Mouse (Mus musculus) T-helper 2 cell (primary cell): ENCODE measurements around the gene Ush2a.

Experiments
- in situ Hi-C: fragments of 300-600 bp; cut with MboI, MseI; formaldehyde crosslinking; loops from one replicate; pipeline ENCODE4 v1.15.1; 2025; ENCODE audit warnings: high pct_unique_total_duplicates

Gene Ush2a

GRCm38 (mm10) chr1:188866515-188866914 lies 604.7 kb downstream of the Ush2a start:
- in situ Hi-C loops = no loop called here

DNA sequence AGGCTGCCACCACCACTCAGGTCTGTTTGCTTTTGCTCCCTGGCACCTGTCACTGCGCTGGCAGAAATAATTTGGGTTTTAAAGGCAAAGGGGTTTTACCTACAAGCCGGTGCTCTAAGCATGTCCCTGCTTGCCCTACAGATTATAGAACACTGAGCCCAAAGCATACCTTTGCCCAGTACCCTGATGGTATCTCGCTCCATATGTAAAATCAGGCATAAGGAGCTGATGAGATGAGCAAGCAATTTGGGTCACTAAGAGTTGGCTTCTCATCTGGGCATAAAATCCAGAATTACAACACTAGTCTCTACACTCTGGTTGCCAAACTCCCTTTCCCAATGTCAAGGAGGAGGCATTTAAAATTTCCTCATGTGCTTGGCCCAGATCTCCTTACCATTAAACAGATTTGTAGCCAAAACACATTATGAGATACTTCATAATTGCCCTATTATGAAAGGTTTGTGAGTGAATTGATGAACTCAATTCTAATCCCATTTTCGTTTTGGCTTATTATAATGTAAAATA lies 616.8 kb downstream of the Ush2a start:
- in situ Hi-C loops = no loop called here

DNA sequence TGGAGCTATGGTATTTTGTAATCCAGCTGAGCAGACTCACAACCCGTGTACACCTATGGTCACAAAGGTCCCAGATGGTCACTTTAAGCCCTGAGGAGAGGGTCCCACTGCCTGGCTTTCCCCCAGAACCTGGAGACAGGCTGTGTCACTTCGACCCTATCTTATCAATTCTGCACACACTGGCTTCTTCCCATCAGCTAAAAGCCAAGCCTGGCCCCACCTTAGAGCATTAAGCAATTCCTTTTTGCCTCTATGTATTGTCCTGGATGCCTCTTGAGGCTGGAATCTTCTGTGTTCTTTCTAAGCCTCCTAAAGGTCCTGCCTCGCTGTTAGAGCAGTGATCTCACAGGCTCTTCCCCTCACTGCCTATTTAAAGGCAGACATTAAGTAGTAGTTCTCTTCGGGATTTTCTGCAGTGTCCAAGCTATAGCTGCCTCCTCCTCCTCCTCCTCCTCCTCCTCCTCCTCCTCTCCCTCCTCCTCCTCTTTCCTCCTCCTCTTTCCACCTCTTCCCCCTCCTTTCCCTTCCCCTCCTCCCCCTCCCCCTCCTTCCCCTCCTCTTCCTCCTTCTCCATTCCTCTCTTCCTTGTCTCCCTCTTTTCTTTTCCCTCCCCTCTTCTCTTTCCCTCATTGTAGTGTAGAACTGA lies 635.2 kb downstream of the Ush2a start:
- in situ Hi-C loops = no loop called here

GRCm38 (mm10) chr1:188904091-188904490 lies 642.3 kb downstream of the Ush2a start:
- in situ Hi-C loops = no loop called here

DNA sequence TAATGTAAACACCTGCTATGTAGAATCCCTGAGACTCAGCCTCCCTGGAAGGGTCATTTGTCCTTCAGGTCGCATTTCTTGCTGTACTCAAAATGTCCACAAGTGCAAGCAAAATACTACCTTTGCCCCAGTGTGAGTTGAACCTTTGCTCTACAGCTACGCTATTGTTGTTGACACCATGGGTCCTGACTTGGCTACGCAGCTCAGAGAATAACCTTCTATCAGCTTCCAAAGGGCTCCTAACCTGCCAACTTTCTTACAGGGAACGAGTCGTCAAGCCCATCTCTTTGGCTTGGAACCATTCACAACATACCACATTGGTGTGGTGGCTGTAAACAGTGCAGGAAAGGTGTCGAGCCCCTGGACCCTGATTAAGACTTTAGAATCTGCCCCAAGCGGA lies 644.4 kb downstream of the Ush2a start:
- in situ Hi-C loops = no loop called here

DNA sequence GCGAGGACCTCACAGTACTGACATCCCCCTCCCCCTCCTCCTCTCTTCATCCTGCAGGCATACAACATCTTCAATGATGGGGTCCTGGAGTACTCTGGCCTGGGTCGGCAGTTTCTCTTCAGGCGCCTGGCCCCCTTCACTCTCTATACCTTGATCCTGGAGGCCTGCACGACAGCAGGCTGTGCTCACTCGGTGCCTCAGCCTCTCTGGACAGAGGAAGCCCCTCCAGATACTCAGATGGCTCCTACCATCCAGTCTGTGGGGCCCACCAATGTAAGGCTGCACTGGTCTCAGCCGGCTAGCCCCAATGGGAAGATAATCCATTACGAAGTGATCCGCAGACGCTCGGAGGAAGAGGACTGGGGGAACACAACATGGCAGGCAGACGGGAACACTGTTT lies 648.8 kb downstream of the Ush2a start:
- in situ Hi-C loops = no loop called here

- in situ Hi-C loops = no loop called here
These were observed 658.1 kb downstream of the Ush2a start for GRCm38 (mm10) chr1:188919946-188920345.

DNA sequence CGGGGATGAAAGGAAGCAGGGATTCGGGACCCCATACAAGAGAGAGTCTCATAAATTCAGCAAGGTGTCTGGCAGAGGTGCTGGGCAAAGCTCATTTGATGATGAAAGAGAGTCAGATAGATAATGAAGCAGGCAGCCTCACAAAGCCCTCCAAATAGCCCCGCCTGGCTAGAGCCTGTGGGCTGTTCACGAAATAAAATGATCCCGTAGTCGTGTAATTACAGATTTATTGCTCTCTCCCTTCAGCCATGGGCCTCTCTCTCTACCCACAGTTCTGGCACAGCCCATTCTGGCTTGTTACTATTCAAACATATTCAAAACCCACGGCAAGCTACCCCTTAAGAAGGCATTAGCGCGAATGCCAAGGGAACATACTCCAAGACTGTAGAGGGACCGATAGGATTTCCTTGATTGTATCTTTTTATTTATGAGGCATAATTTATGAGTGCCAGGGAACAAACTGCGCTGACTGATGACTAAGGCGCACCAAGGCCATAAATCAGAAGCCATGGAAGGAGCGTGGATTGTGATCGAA lies 675.5 kb downstream of the Ush2a start:
- in situ Hi-C loops = no loop called here

GRCm38 (mm10) chr1:188945326-188945725 lies 683.5 kb downstream of the Ush2a start:
- in situ Hi-C loops = loop anchor here (10.0 kb wide), 1 partner anchor 1059 kb away; no protein-coding TSS in a partner anchor

- in situ Hi-C loops = loop anchor here (10.0 kb wide), 1 partner anchor 1058 kb away; no protein-coding TSS in a partner anchor
These were observed 685.0 kb downstream of the Ush2a start for GRCm38 (mm10) chr1:188946849-188947248.

GRCm38 (mm10) chr1:188947794-188948193 lies 686.0 kb downstream of the Ush2a start:
- in situ Hi-C loops = loop anchor here (10.0 kb wide), 1 partner anchor 1057 kb away; no protein-coding TSS in a partner anchor

DNA sequence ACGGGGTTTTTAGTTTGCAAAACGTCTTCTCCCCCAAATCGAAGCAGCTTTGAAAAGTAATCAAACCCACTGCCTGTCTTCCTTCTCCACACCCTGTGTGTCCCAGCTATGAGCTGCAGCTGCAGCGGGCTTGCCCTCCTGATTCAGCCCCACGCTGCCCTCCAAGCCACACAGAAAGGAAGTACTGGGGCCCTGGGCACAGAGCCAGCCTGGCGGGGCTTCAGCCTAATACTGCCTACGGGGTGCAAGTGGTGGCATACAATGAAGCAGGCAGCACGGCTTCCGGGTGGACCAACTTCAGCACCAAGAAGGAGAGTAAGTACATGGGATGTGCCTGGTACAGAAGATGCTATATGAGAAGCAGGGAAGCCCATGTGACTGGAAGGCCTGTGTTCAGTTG lies 686.5 kb downstream of the Ush2a start:
- in situ Hi-C loops = loop anchor here (10.0 kb wide), 1 partner anchor 1057 kb away; no protein-coding TSS in a partner anchor

GRCm38 (mm10) chr1:188951091-188951490 lies 689.3 kb downstream of the Ush2a start:
- in situ Hi-C loops = no loop called here

DNA sequence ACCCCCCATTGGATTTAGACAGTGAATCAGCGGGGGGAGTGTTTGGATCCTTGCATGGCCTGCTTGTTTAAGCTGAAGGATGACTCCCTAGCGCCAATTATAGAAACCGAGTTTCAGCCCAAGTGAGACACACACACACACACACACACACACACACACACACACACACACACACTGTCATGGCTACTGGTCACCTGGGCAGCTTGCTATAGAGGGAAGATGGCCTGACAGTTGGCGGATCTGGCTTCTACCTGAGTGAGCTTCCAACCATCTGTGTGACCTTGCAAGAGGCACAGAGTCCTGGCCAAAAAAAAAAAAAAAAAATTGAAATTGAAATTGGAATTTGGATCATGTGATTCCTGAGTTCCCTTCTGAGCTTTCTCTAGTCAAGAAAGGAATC lies 690.7 kb downstream of the Ush2a start:
- in situ Hi-C loops = no loop called here

DNA sequence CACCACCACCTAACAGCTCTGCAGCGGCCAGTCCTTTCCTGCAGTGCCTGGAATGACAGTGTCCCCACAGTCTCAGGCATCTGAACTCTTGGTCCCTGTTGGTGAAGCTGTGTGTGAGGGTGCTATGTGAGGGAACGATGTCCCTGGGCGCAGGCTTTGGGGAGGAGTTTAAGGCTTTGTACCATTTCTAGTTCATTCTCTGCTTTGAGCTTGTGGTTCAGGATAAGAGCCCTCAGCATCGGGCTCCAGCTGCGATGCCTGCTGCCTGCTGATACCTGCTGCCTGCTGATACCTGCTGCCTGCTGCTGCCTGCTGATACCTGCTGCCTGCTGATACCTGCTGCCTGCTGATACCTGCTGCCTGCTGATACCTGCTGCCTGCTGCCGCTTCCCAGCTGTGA lies 711.3 kb downstream of the Ush2a start:
- in situ Hi-C loops = no loop called here

DNA sequence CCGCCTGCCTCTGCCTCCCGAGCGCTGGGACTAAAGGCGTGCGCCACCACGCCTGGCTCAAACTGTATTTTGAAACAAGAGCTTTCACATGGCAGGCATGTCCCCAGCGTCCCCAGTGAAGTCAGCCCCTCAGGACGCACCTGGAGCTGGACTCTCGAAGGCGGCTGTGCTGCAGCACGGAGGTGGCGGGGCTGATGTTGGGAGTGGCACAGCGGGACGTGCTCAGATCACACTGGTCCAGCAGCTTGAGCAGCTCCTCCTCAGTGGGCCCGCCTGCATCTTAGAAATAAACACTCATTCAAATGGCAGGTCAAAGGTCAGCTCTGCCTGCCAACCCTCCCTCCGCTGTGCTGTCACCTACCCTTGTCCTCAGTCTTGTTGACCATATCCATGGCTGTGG lies 712.1 kb downstream of the Ush2a start:
- in situ Hi-C loops = no loop called here

DNA sequence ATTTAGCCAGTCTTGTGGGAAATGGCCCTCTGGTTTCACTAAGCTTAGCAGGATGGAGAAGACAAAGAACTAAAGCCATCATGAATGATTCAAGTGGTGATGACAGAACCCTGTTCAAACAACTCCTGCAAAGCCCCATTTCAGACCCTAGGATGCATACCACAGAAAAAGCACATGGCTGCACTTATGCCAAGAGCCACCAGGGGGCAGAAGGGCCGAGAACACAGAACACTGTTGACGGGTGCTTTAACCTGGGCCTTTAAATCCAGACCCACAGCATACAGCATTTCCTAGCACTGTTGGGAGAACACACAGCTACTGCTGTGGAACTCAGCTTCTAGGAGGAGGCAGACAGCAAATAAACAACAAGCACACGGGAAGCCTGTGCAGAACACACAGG lies 718.2 kb downstream of the Ush2a start:
- in situ Hi-C loops = no loop called here

- in situ Hi-C loops = no loop called here
These were observed 731.4 kb downstream of the Ush2a start for GRCm38 (mm10) chr1:188993218-188993617.

- in situ Hi-C loops = no loop called here
These were observed 736.1 kb downstream of the Ush2a start for GRCm38 (mm10) chr1:188997921-188998320.

DNA sequence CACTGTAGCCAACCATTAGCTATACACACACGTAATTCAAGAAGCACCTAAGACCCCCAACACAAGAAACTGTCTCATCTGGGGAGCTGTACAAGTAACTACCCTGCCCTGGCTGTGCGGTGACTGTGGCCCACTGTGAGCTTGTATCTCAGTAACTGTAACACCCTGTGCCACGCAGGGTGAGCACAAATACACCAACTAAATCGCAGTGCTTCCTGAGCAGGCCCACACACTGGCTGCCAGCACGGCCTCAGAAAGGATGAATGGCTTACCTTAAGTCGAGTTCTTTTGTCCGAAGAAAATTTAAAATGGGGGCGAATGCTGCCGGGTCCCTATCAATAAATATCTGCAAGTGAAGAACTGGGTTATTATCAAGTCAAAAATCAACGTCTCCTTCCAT lies 738.2 kb downstream of the Ush2a start:
- in situ Hi-C loops = loop anchor here (25.0 kb wide), 1 partner anchor 912 kb away; the partner anchor contains the start of gene Smyd2

DNA sequence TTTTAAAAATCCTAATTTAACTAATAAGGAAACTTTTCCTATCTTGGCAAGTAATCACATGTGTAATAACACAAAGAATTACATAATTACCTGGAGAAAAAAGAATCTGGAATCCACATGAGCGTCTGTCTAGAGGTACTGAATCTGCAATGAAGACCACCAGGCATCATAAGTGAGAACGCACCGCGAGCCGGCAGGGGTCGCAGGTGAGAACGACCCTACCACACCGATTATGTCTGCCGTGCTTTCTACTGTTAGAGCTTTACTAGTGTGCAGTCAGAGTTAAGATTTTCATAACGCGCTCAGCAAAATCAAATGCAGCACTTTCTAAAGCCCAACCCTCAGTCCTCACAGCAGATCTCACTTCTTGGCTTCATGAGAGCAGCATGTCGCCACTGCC lies 740.0 kb downstream of the Ush2a start:
- in situ Hi-C loops = loop anchor here (25.0 kb wide), 1 partner anchor 910 kb away; the partner anchor contains the start of gene Smyd2

DNA sequence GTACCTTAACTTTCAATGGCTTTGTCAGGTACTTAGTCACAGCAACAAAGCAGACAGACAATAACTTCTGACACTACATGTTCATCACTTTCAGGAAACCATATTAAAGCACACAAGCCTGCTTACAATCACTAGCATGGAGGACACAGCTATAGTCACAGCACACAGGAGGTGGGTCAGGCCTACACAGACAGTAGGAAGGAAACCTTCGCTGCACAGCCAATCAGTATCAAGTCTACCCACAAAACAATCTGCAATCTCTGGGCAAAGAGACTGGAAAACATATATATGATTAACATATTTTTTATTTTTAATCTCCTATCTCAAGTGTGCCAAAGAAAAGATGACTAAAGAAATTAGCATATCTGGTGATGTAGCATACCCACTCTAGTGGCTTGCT lies 743.0 kb downstream of the Ush2a start:
- in situ Hi-C loops = loop anchor here (25.0 kb wide), 1 partner anchor 908 kb away; the partner anchor contains the start of gene Smyd2

GRCm38 (mm10) chr1:189006267-189006666 lies 744.4 kb downstream of the Ush2a start:
- in situ Hi-C loops = loop anchor here (25.0 kb wide), 1 partner anchor 906 kb away; the partner anchor contains the start of gene Smyd2
